Mouse (Mus musculus) lung, postnatal 36 days (tissue): Measurements from ENCODE around the gene Vasn.
"Not testable (repeated sequence)": the region's sequence is repeated elsewhere in the genome, so short reads cannot be mapped to it uniquely, and the experiment has no call there.

ENCODE experiments used
- DNase-seq: peaks from one replicate; pipeline ENCODE4 v3.0.0; 2022; ENCODE audit warnings: mixed read lengths

Vasn gene

GRCm38 (mm10) chr16:4674091-4674490 is 34.4 kb downstream of the Vasn start:
- DNase-seq, result peak; percentile 19

GRCm38 (mm10) chr16:4676836-4677235 is 37.1 kb downstream of the Vasn start:
- no peak for DNase-seq

DNA sequence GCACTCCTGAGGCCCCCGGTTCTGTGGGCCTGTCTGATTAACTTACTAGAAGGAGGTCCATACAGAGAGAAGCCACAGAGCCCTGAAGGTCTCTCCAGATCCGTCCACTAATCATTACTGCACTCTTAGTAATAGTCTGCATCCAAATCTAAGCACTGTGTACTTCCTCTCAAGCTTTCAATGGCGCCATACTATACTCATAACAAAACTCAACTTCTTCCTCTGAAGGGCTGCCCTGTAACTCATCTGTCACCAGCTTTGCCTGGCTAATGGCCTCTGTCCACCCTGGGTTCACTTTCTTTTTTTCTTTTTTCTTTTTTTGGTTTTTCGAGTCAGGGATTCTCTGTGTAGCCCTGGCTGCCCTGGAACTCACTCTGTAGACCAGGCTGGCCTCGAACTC is 38.3 kb downstream of the Vasn start:
- no peak for DNase-seq

DNA sequence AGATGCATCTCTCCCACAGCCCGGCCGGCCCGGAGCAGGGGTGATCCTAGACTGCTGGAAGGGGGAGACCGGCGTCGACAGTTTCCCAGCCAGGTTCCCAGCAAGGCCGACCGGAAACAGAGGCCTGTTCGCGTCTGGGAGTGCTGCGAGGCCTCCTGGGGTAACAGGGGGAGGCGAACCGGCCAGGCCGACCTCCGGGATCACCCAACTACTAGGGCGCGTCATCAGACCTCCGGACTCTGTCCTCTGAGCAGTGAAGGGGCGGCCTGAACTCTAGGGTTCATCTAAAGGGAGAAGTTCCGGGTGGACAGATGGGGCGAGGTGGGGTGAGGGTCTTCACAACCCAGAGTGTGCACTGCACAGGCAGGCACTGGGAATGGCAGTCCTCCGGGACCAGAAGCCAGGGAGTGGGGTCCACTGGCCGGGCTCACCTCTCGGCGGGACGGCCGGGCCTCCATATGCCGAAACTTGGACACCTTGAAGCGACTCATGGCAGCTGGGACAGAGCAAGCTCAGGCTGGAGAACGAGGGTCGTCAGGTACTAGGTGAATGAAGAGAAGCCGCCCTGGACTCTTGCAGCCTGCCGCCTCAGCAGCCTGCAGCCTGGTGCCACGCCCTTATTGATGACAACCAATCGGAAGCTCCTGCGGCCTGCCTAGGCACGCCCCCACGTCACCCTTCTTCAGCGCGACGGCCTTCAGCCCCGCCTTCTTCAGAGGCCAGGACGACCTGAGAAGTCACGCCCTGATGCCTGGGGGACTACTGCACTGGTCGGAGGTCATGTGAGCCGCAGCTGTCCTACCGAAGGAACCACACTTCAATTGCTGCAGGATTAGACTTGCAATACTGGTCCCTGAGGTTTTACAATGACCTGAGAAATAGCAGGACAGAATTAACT is 39.6 kb downstream of the Vasn start, which contains the start of gene Coro7:
Coro7 (minus strand) TSS at position 657 of the 898 bp plus-strand sequence.
- DNase-seq, result peak; percentile 97

DNA sequence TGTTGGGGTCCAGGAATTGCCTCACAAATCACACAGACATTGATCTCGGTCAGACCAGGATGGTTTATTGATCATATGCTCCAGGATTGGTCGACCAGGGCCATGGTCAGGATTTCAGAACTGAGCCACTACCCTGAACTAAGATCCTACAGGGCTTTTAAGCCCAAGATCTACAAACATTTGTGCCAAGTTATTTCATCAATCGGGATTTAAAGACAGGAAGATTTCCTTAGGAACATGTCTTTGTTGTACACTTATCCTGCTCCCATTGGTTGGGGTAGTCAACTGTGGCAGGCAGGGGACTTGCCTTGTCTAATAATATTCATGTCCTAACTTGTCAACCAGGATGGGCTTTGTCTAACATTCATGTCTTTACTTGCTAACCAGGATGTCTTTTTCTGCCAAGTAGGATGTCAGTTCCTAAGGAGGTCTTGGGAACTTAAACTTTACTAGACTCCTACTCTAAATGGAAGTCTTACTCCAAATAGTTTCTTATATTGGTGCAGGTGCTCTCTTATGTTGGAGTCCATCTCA is 41.2 kb downstream of the Vasn start:
- not testable (repeated sequence) for DNase-seq

- no peak for DNase-seq
These were observed 43.0 kb downstream of the Vasn start for GRCm38 (mm10) chr16:4682628-4683179.

- no peak for DNase-seq
These were observed 43.4 kb downstream of the Vasn start for GRCm38 (mm10) chr16:4683193-4683580.

GRCm38 (mm10) chr16:4683581-4684456 is 44.1 kb downstream of the Vasn start:
- peak; percentile 96 for DNase-seq

DNA sequence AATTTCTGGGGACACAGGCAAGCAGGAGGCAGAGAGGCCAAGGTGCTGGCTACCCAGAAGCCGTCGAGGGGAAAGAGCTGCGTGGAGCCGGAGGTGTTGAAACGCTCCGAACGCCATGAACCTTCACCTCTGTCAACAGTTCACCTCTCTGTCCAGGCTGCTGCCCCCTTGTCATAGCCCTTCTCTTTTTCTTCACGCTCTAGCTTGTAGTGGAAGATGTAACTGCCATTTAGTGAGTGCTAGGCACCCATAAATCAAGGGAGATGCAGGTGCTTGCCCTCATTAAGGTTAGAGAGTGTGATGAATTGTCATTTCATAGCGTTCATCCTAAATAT is 44.7 kb downstream of the Vasn start:
- no peak for DNase-seq

DNA sequence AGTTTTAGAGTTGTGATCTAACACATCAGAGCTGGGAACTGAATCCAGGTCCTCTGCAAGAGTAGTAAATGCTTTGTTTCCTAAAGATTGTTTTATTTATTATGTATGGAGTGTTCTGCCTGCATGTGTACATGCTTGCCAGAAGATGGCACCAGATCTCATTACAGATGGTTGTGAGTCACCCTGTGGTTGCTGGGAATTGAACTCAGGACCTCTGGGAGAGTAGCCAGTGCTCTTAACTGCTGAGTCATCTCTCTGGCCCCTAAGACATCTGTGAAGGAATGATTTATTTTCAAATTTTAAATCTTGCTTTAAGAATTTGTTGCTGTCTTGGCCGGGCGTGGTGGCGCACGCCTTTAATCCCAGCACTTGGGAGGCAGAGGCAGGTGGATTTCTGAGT is 49.6 kb downstream of the Vasn start:
- not testable (repeated sequence) for DNase-seq
